Mouse (Mus musculus): ENCODE data around the gene Plin1.

GRCm38 (mm10) chr7:79780647-79781626 is 48.2 kb upstream of the Plin1 start:
- TF ChIP-seq CTCF (conservative IDR thresholded peaks at IDR 0.05 in 1 of 2, IDR thresholded peaks at IDR 0.05 in 1 of 2; ENCODE audit: low read depth in 2 of 2, low read length in 2 of 2) (peak; percentile 84 to 89), MAX (IDR thresholded peaks at IDR 0.05; ENCODE audit: low read length) (no peak), USF1 (IDR thresholded peaks at IDR 0.05; ENCODE audit: low read depth, low read length) (no peak), POLR2A (IDR thresholded peaks at IDR 0.05; ENCODE audit: low read depth, low read length) (no peak), MAZ (IDR thresholded peaks at IDR 0.05; ENCODE audit: low read depth, low read length) (no peak), MYC (IDR thresholded peaks at IDR 0.05; ENCODE audit: low read depth, low read length) (peak; percentile 81), ELF1 (IDR thresholded peaks at IDR 0.05; ENCODE audit: low read depth, low read length) (no peak), USF2 (conservative IDR thresholded peaks at IDR 0.05; ENCODE audit: low read depth, low read length) (no peak), SIN3A (IDR thresholded peaks at IDR 0.05; ENCODE audit: low read length) (no peak)
